In the genomic region with DNA sequence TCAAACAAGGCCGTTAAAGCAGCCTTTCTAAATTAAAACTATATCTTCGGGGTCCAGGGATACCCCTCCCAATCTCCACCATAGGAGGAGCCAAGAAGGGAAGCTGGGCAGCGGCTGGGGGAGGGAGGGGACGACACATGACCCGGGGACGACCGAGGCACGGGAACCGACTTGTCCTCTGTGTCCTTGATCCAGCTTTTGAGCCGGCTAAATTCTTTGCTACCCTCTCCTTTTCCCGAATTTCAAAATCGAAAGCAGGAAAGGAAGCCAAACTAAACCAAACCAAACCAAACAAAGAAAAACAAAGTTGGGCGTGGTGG, we compare ENCODE assay signal across 8 mouse cellular contexts. TPM values are rescaled to one million over a fixed set of nuclear protein-coding genes. Genes with fewer than 3 reads are reported as not detected.
A peak's percentile ranks its signal among the peaks of the same experiment; 100 is the strongest.
DNase-seq lines count a peak whose midpoint lies in the region; ATAC-seq and TF ChIP-seq lines count a peak whose summit lies in the region.

No protein-coding gene starts in this region.

- peak overlapping the region; percentile 53 for H3K4me2 ChIP-seq in forebrain, embryonic 15.5 days (replicated peaks)
- H3K4me2 ChIP-seq in hindbrain, embryonic 12.5 days (replicated peaks), result peak overlapping the region; percentile 71

- H3K27me3 ChIP-seq in ES-Bruce4 (ENCODE audit: control insufficient read depth, insufficient read depth, low read length, poor library complexity, severe bottlenecking), result no peaks in the 10 kb centered on the region
- H3K27me3 ChIP-seq in forebrain, embryonic 15.5 days, result no peaks in the 10 kb centered on the region
- no peaks in the 10 kb centered on the region for H3K27me3 ChIP-seq in hindbrain, embryonic 12.5 days
- no peaks in the 10 kb centered on the region for H3K27me3 ChIP-seq in small intestine, adult 2 months (ENCODE audit: control insufficient read depth, insufficient read depth, low read length)

- TF ChIP-seq EP300 in ES-Bruce4 (IDR thresholded peaks at IDR 0.05; ENCODE audit: insufficient read depth, low read depth, low read length), result peak; percentile 41; the same call in 1 of the 2 replicates

- 0% methylated on average over 13 of the region's 13 CpGs for WGBS in forebrain, embryonic 15.5 days
- WGBS in hindbrain, embryonic 12.5 days, result under 1% methylated on average over 13 of the region's 13 CpGs
- WGBS in macrophage (ENCODE audit: missing documents), result under 1% methylated on average over 13 of the region's 13 CpGs
- 0% methylated on average over 13 of the region's 13 CpGs for WGBS in small intestine, adult 2 months

- no peaks in the 10 kb centered on the region for H3K4me1 ChIP-seq in ES-Bruce4 (ENCODE audit: control insufficient read depth, insufficient read depth, low read length)
- H3K4me1 ChIP-seq in forebrain, embryonic 15.5 days, result peaks cover 30% of the 10 kb centered on the region
- peaks cover 19% of the 10 kb centered on the region for H3K4me1 ChIP-seq in hindbrain, embryonic 12.5 days
- peaks cover 11% of the 10 kb centered on the region; the same call in 1 of the 2 replicates for H3K4me1 ChIP-seq in small intestine, adult 2 months (ENCODE audit: control insufficient read depth, insufficient read depth, insufficient read length, low read length)

- intact Hi-C loops in left cerebral cortex, postnatal 14 days (cut with DNase I), result loop anchor here (2.0 to 10.0 kb wide), 2 partner anchors 70 to 952 kb away; a partner anchor contains a TSS

- peaks cover 57% of the 10 kb centered on the region for H3K79me2 ChIP-seq in macrophage (ENCODE audit: inconsistent target)

- H3K27ac ChIP-seq in ES-Bruce4 (ENCODE audit: insufficient read depth, low read length), result peak overlapping the region; percentile 84
- peak overlapping the region; percentile 88 for H3K27ac ChIP-seq in forebrain, embryonic 15.5 days (replicated peaks)
- peak overlapping the region; percentile 86 for H3K27ac ChIP-seq in hindbrain, embryonic 12.5 days
- H3K27ac ChIP-seq in macrophage, result peak overlapping the region; percentile 96
- peak overlapping the region; percentile 94 for H3K27ac ChIP-seq in small intestine, adult 2 months (ENCODE audit: insufficient read depth, low read depth, low read length)

- peaks cover 36% of the 10 kb centered on the region for H3K36me3 ChIP-seq in ES-Bruce4 (ENCODE audit: control insufficient read depth, insufficient read depth, low read length, poor library complexity, severe bottlenecking)
- H3K36me3 ChIP-seq in forebrain, embryonic 15.5 days, result peaks cover 26% of the 10 kb centered on the region
- peaks cover 27% of the 10 kb centered on the region for H3K36me3 ChIP-seq in hindbrain, embryonic 12.5 days
- H3K36me3 ChIP-seq in macrophage (ENCODE audit: inconsistent target), result peaks cover 32% of the 10 kb centered on the region
- peaks cover 30% of the 10 kb centered on the region for H3K36me3 ChIP-seq in small intestine, adult 2 months (ENCODE audit: control insufficient read depth, insufficient read depth, low read length)

- peak; percentile 43 to 62 for DNase-seq in adrenal gland, postnatal 4 days (ENCODE audit: low spot score in 2 of 2)
- peak; percentile 67 to 71 for DNase-seq in left cerebral cortex, postnatal 14 days (ENCODE audit: low spot score in 2 of 2)

- peak overlapping the region; percentile 78 for H3K9ac ChIP-seq in ES-Bruce4 (ENCODE audit: low read depth, poor library complexity, severe bottlenecking)
- peak overlapping the region; percentile 54 for H3K9ac ChIP-seq in forebrain, embryonic 15.5 days (replicated peaks)
- H3K9ac ChIP-seq in hindbrain, embryonic 12.5 days, result peak overlapping the region; percentile 70

- H3K4me3 ChIP-seq in ES-Bruce4 (ENCODE audit: low read depth, low read length) (peak overlapping the region; percentile 75), macrophage (ENCODE audit: inconsistent target) (peak overlapping the region; percentile 85)
- H3K4me3 ChIP-seq in forebrain, embryonic 15.5 days, result peak overlapping the region; percentile 95
- peak overlapping the region; percentile 100 for H3K4me3 ChIP-seq in hindbrain, embryonic 12.5 days
- H3K4me3 ChIP-seq in small intestine, adult 2 months (ENCODE audit: low read depth, low read length), result peak overlapping the region; percentile 68

- H3K9me3 ChIP-seq in ES-Bruce4 (replicated peaks; ENCODE audit: control insufficient read depth, insufficient read depth, low read length, poor library complexity, severe bottlenecking), result no peaks in the 10 kb centered on the region
- H3K9me3 ChIP-seq in forebrain, embryonic 15.5 days, result no peaks in the 10 kb centered on the region
- H3K9me3 ChIP-seq in hindbrain, embryonic 12.5 days (replicated peaks), result no peaks in the 10 kb centered on the region

- no peak for TF ChIP-seq CTCF in ES-Bruce4 (IDR thresholded peaks at IDR 0.05; ENCODE audit: low read depth, low read length)
- TF ChIP-seq CTCF in small intestine, adult 2 months (IDR thresholded peaks at IDR 0.05; ENCODE audit: extremely low read depth, insufficient read length, insufficient replicate concordance, low read depth, low read length), result peak; percentile 5; the same call in 1 of the 2 replicates

- peak; percentile 59 for ATAC-seq in forebrain, embryonic 15.5 days (replicated peaks)
- peak; percentile 78 for ATAC-seq in hindbrain, embryonic 12.5 days (ENCODE audit: low FRiP score)
- ATAC-seq in granulocyte monocyte progenitor cell, adult 5-6 weeks (replicated peaks; ENCODE audit: poor library complexity, severe bottlenecking), result no peak

- TF ChIP-seq POLR2A in ES-Bruce4 (IDR thresholded peaks at IDR 0.05; ENCODE audit: insufficient read depth, low read length), result no peak
- no peak for TF ChIP-seq POLR2A in small intestine, adult 2 months (IDR thresholded peaks at IDR 0.05; ENCODE audit: low read depth, low read length)

RNA-seq across cellular contexts. Expression of a gene that starts 0.5 kb away (rescaled TPM):
- polyA plus RNA-seq in ES-Bruce4 (2011; ENCODE audit: insufficient read depth, insufficient read length, low read depth, missing spikeins) (209 and 226 TPM in 2 replicates), macrophage (2018) (194 to 679 TPM (median 250 TPM) in 3 replicates)
- total RNA-seq in adrenal gland, postnatal 4 days (2021), result 100 to 1,000 TPM; 365 to 381 TPM
- 555 and 574 TPM in 2 replicates for polyA plus RNA-seq in forebrain, embryonic 15.5 days (2015; fragmentation: Nextera tagmentation; extraction: Ambion mirVana)
- polyA plus RNA-seq in hindbrain, embryonic 12.5 days (2016; fragmentation: Nextera tagmentation; extraction: Ambion mirVana), result 536 and 591 TPM in 2 replicates
- 100 to 1,000 TPM; 261 to 276 TPM for total RNA-seq in left cerebral cortex, postnatal 14 days (2021)
- 1,000 to 10,000 TPM; 1,324 to 5,431 (median 3,054) TPM for total RNA-seq in macrophage (2018; cell fraction: chromatin; rRNA removed)
- 100 to 1,000 TPM in 20 of 26 experiments, 10 to 100 TPM in 6; 61.4 to 373 (median 140) TPM for total RNA-seq in macrophage (2018; cell fraction: cytosol; rRNA removed)
- total RNA-seq in macrophage (2018; cell fraction: nucleus; rRNA removed), result 1,000 to 10,000 TPM; 1,034 to 3,524 (median 2,239) TPM
- 758 and 1,409 TPM in 2 replicates for polyA plus RNA-seq in small intestine, adult 2 months (2012; rRNA removed)
- 476 and 614 TPM in 2 replicates for total RNA-seq in granulocyte monocyte progenitor cell, adult 5-6 weeks (2014; fragmentation: Nextera tagmentation)
- total RNA-seq in granulocyte monocyte progenitor cell, adult 5-6 weeks (2017), result 134 and 184 TPM in 2 replicates

RNA-seq across cellular contexts. Expression of a gene that starts 7.8 kb away (rescaled TPM):
- polyA plus RNA-seq in ES-Bruce4 (2011; ENCODE audit: insufficient read depth, insufficient read length, low read depth, missing spikeins) (52.6 and 53.3 TPM in 2 replicates), macrophage (2018) (65.7 to 116 TPM (median 81.0 TPM) in 3 replicates)
- 10 to 100 TPM; 82.4 to 93.3 TPM for total RNA-seq in adrenal gland, postnatal 4 days (2021)
- 75.1 and 77.3 TPM in 2 replicates for polyA plus RNA-seq in forebrain, embryonic 15.5 days (2015; fragmentation: Nextera tagmentation; extraction: Ambion mirVana)
- 77.2 and 80.7 TPM in 2 replicates for polyA plus RNA-seq in hindbrain, embryonic 12.5 days (2016; fragmentation: Nextera tagmentation; extraction: Ambion mirVana)
- total RNA-seq in left cerebral cortex, postnatal 14 days (2021), result 10 to 100 TPM; 39.0 to 39.1 TPM
- 100 to 1,000 TPM in 5 of 26 experiments, 10 to 100 TPM in 21; 38.8 to 170 (median 62.8) TPM for total RNA-seq in macrophage (2018; cell fraction: chromatin; rRNA removed)
- 10 to 100 TPM; 59.8 to 95.0 (median 70.9) TPM for total RNA-seq in macrophage (2018; cell fraction: cytosol; rRNA removed)
- 100 to 1,000 TPM in 4 of 26 experiments, 10 to 100 TPM in 22; 36.1 to 155 (median 46.9) TPM for total RNA-seq in macrophage (2018; cell fraction: nucleus; rRNA removed)
- 2.4 and 9.2 TPM in 2 replicates for polyA plus RNA-seq in small intestine, adult 2 months (2012; rRNA removed)
- 43.5 and 50.5 TPM in 2 replicates for total RNA-seq in granulocyte monocyte progenitor cell, adult 5-6 weeks (2014; fragmentation: Nextera tagmentation)
- total RNA-seq in granulocyte monocyte progenitor cell, adult 5-6 weeks (2017), result 180 and 201 TPM in 2 replicates

RNA-seq across cellular contexts. Expression of a gene that starts 8.1 kb away (rescaled TPM):
- 84.6 and 87.1 TPM in 2 replicates for polyA plus RNA-seq in ES-Bruce4 (2011; ENCODE audit: insufficient read depth, insufficient read length, low read depth, missing spikeins)
- total RNA-seq in adrenal gland, postnatal 4 days (2021), result 100 to 1,000 TPM; 214 to 225 TPM
- polyA plus RNA-seq in forebrain, embryonic 15.5 days (2015; fragmentation: Nextera tagmentation; extraction: Ambion mirVana), result 193 and 194 TPM in 2 replicates
- polyA plus RNA-seq in hindbrain, embryonic 12.5 days (2016; fragmentation: Nextera tagmentation; extraction: Ambion mirVana), result 163 and 169 TPM in 2 replicates
- total RNA-seq in left cerebral cortex, postnatal 14 days (2021), result 100 to 1,000 TPM; 125 to 129 TPM
- 10 to 100 TPM in 24 of 26 experiments, 1 to 10 TPM in 2; 6.3 to 68.8 (median 31.3) TPM for total RNA-seq in macrophage (2018; cell fraction: chromatin; rRNA removed)
- 100 to 1,000 TPM; 294 to 457 (median 369) TPM for total RNA-seq in macrophage (2018; cell fraction: cytosol; rRNA removed)
- total RNA-seq in macrophage (2018; cell fraction: nucleus; rRNA removed), result 100 to 1,000 TPM; 103 to 331 (median 212) TPM
- 279 to 472 TPM (median 312 TPM) in 3 replicates for polyA plus RNA-seq in macrophage (2018)
- polyA plus RNA-seq in small intestine, adult 2 months (2012; rRNA removed), result 29.8 and 54.4 TPM in 2 replicates
- 136 and 149 TPM in 2 replicates for total RNA-seq in granulocyte monocyte progenitor cell, adult 5-6 weeks (2014; fragmentation: Nextera tagmentation)
- 263 and 287 TPM in 2 replicates for total RNA-seq in granulocyte monocyte progenitor cell, adult 5-6 weeks (2017)

RNA-seq across cellular contexts. Expression of a gene that starts 58.5 kb away (rescaled TPM):
- polyA plus RNA-seq in ES-Bruce4 (2011; ENCODE audit: insufficient read depth, insufficient read length, low read depth, missing spikeins) (4.2 and 4.6 TPM in 2 replicates), macrophage (2018) (not detected in 3 replicates)
- total RNA-seq in adrenal gland, postnatal 4 days (2021), result 10 to 100 TPM in 1 of 2 experiments, 1 to 10 TPM in 1; 6.5 to 12.0 TPM
- polyA plus RNA-seq in forebrain, embryonic 15.5 days (2015; fragmentation: Nextera tagmentation; extraction: Ambion mirVana), result 0.41 and 0.47 TPM in 2 replicates
- polyA plus RNA-seq in hindbrain, embryonic 12.5 days (2016; fragmentation: Nextera tagmentation; extraction: Ambion mirVana), result 7.9 and 10.1 TPM in 2 replicates
- not detected for total RNA-seq in left cerebral cortex, postnatal 14 days (2021)
- not detected for total RNA-seq in macrophage (2018; cell fraction: chromatin; rRNA removed)
- total RNA-seq in macrophage (2018; cell fraction: cytosol; rRNA removed), result under 1 TPM in 9 of 26 experiments, not detected in 17; 0.09 to 0.43 (median 0.14) TPM
- total RNA-seq in macrophage (2018; cell fraction: nucleus; rRNA removed), result not detected
- polyA plus RNA-seq in small intestine, adult 2 months (2012; rRNA removed), result not detected in 2 replicates
- total RNA-seq in granulocyte monocyte progenitor cell, adult 5-6 weeks (2014; fragmentation: Nextera tagmentation), result not detected in 2 replicates
- 0.22 TPM in 1 of 2 replicates, not detected in the other for total RNA-seq in granulocyte monocyte progenitor cell, adult 5-6 weeks (2017)
